Mouse (Mus musculus): ENCODE measurements around the gene Rdh7.
A peak's percentile ranks its signal among the peaks of the same experiment; 100 is the strongest.
"Not testable (repeated sequence)": the region's sequence is repeated elsewhere in the genome, so short reads cannot be mapped to it uniquely, and the experiment has no call there.

Gene Rdh7

GRCm38 (mm10) chr10:127893163-127894022 is 4.8 kb upstream of the Rdh7 start:
- DNase-seq (ENCODE audit: low spot score in 2 of 2), result not testable (repeated sequence)

DNA sequence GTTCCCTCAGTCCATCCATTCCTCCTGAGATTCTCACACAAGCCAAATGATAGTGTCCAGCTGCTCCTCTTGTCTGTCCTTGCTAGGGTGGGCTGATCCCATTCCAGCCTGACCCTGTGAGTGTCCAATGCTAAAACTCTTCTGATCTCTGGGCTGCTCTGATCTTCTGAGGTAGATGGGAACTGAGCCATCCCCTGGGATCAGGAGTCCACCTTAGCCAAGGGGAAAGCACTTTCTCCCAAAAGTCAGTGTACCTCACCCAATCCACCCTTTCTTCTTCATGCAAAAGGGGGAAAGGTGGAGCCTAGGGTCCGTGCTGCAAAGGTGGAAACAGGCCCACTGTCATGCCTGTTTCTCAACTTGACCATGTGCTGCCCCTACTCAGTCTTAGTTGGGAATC is 2.9 kb upstream of the Rdh7 start:
- no peak for DNase-seq (ENCODE audit: low spot score in 2 of 2)

DNA sequence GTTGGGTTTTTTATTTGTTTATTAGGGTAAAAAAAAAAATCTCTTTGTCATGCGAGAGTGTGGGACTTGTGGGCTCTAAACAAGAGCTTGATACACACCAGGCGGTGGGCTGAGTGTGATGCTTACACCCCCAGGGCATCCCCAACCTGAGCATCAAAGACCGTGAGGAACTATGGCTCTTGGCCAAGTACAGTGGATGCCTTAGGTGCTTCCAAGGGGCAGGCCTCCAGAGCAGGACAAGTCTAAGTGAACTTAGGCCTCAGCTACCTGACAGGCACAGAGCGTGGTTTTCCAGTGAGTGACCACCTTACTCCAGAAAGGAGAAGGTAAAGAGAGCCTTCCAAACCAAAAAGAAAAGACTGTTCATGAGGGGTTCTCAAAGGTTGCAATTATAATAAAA is 1.6 kb downstream of the Rdh7 start:
- no peak for DNase-seq (ENCODE audit: low spot score in 2 of 2)

GRCm38 (mm10) chr10:127886551-127886950 is 2.1 kb downstream of the Rdh7 start:
- no peak for DNase-seq (ENCODE audit: low spot score in 2 of 2)

- no peak for DNase-seq (ENCODE audit: low spot score in 2 of 2)
Observed at GRCm38 (mm10) chr10:127881041-127881440, 7.6 kb downstream of the Rdh7 start.

DNA sequence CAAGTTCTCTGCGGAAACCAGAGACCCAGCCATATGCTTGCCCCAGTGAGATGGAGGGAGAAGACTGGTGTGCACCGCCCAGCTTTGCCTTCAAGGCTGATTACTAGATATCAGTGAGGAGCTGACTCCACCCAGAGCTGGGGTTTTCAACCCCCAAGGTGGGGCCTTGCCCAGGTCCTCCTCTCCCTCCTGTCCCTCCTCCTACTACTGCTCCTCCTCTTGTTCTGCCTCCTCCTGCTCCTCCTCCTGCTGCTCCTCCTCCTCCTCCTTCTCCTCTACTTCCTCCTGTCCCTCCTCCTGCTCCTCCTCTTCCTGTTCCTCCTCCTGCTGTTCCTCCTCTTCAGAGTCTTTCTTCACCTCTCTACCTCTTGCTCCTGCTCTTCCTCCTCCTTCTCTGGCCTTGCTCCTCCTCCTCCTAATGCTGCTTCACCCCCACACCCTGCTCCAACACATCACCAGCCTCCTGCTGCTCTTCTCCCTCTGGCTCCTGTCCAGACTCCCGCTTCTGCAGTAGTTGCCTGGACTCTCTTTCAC is 9.4 kb downstream of the Rdh7 start:
- peak; percentile 14 to 18 for DNase-seq (ENCODE audit: low spot score in 2 of 2)

DNA sequence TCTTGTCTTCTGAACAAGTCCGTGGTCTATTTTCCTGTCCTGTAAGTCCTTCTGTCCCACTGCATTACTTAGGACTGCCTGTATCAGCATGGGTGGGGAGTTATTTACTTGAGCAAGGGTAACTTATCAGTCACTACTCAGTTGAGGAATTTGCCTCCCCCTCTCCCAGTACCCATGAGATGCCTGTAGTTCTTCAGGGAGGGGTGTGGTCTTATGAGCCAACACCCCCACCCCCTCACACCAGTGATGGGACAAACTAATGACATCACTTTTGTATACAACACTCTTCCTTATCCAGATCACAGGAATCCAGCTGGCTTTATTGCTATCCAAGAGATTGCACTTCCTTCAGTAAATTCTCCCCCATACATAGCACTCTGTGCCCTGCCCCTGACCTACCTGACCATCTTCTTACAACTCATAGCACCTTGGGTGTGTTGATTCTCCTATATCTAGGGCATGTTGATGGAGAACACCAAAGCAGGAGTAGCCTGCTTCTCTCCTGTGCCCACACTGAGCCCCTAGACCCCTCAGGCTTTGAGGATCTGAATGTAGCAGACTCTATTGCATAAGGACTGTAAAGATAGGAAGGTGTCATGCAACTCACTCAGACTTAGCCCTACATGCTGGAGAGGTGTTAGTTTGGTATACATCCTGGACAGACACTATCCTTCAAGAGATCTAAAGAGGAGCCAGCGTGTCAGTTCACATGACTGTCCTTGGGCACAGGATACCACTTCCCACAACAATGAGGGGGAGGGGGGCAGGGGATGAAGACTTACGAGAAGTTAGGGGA is 10.2 kb downstream of the Rdh7 start:
- no peak for DNase-seq (ENCODE audit: low spot score in 2 of 2)

GRCm38 (mm10) chr10:127877681-127878080 is 10.9 kb downstream of the Rdh7 start:
- no peak for DNase-seq (ENCODE audit: low spot score in 2 of 2)

- DNase-seq (ENCODE audit: low spot score in 2 of 2), result peak; percentile 8 to 12
Observed at GRCm38 (mm10) chr10:127872484-127872883, 16.1 kb downstream of the Rdh7 start.

DNA sequence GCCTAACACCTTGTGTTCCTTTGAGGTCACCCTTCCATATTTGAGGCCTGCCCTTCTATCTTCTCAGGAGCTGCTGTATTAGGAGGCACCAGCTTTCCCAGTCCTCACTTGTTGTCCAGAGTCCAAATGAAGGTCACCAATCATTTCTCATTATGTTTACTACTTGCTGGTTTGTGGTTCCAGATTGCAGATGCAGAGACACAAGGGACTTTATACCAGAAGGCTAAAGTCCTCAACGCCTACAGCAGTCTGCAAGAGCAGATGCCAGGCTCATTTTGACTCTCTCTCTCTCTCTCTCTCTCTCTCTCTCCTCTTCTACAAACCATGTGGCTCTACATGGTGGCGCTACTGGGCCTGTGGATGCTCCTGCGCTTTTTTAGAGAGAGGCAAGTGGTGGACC is 22.4 kb downstream of the Rdh7 start, which contains the start of gene Rdh16f2:
Rdh16f2 (plus strand) TSS at position 243 of the 400 bp plus-strand sequence.
- no peak for DNase-seq (ENCODE audit: low spot score in 2 of 2)

- no peak for DNase-seq (ENCODE audit: low spot score in 2 of 2)
Observed at GRCm38 (mm10) chr10:127864931-127865330, 23.7 kb downstream of the Rdh7 start.

DNA sequence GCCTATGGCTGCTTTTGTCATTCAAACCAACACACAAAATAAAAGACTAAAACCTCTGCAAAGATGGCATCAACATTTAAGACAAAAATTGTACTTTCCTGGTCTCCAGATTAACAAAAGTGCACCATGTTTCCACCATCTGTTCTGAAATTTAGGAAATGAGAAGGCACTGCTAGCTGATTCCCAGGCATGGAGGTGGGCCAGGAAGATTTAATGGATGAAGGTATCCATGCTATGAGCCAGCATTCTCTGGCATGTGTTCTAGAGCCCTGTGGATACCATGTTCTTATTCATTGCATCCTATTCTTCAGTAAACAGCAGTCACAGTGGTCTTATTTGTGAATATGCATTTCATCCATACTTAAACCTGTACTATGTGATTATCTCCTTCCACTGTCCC is 32.2 kb downstream of the Rdh7 start:
- peak in 1 of 2 experiments; percentile 3 for DNase-seq (ENCODE audit: low spot score in 2 of 2)

GRCm38 (mm10) chr10:127849628-127850027 is 39.0 kb downstream of the Rdh7 start, which contains the start of gene Rdh19:
TSS of gene Rdh19 (plus strand) at chr10:127849928.
- no peak for DNase-seq (ENCODE audit: low spot score in 2 of 2)

DNA sequence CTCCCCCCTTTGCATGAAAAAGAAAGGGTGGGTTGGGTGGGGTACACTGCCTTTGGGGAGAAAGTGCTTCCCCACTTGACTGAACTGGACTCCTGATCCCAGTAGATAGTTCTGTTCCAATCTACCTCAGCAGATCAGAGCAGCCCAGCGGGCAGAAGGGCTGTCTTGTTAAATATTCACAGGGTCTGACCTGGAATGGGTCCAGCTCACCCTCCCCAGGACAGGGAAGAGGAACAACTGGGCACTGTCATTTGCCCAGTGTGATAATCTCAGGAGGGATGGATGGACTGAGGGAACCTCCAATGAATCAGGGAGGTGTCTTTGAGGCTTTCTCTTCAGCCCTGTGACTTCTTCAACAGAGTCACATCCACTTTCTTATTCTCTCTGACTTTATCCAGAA is 40.5 kb downstream of the Rdh7 start:
- no peak for DNase-seq (ENCODE audit: low spot score in 2 of 2)

DNA sequence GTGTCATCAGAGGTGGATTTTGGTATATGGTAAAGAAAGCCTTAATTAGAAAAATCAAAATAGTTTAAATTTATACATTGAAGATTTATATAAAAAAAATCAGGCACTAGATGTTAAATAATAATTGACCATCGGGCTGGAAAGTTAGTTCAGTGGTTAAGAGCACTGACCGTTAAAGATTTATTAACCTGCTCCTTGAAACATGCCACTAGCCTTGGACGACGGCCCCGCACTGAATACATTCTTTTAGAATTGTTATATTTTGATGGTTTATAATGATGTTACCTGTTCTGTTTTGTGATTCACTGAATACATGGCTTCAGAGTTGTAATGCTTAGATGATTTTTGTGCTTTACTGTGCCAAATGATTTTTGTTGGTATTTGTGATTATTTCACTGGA is 42.7 kb downstream of the Rdh7 start:
- not testable (repeated sequence) for DNase-seq (ENCODE audit: low spot score in 2 of 2)

DNA sequence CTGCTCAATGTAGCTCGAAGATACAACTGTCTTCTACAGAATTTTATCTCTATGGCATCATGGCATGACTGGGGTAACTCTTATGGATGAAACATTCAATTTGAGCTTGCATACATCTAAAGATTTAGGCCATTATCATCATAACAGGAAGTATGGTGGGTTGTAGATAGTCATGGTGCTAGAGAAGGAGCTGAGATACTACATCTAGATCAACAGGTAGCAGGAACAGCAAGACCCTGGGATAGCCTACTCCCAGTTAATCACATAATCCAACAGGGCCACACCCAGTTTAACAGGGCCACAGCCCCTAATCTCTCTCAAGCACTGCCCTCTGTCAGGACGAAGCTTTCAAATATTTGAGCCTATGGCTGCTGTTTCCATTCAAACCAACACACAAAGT is 47.8 kb downstream of the Rdh7 start:
- no peak for DNase-seq (ENCODE audit: low spot score in 2 of 2)

DNA sequence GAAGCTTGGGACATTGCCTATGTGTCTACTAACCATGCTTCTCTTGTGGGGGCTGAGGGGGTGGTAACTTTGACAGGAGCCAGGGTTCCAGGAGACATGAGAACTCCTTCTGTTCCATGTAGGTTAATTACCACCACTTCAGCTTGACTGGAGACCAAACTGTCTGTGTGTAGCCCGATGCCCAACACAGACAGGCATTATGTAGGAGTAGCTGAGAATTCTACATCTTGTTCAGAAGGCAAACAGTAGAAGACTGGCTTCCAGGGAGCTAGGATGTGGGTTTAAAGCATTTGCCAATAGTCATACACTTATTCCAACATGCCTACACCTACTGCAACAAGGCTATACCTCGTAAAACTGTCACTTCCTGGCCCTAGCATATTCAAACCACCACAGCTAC is 50.1 kb downstream of the Rdh7 start:
- no peak for DNase-seq (ENCODE audit: low spot score in 2 of 2)

GRCm38 (mm10) chr10:127837793-127838192 is 50.8 kb downstream of the Rdh7 start:
- not testable (repeated sequence) for DNase-seq (ENCODE audit: low spot score in 2 of 2)

- DNase-seq (ENCODE audit: low spot score in 2 of 2), result no peak
Observed at GRCm38 (mm10) chr10:127835292-127835691, 53.3 kb downstream of the Rdh7 start.

DNA sequence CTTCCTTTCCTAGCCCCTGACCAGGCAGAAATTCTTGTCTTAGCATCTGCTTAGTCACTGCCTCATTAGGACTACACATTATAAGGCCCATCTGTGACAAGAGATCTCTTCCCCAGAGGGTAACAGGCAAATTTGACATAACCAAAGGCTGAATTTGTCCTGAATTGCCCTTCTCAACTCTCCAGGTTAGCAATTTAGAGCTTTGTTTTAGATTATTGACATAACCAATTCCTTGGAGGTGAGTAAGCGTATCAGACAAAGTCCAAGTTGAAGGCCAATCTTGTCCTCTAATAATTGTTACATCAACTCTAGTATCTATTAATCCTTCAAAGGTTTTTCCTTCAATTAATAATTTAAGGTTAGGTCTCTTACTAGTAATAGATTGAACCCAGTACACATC is 54.4 kb downstream of the Rdh7 start:
- DNase-seq (ENCODE audit: low spot score in 2 of 2), result not testable (repeated sequence)
